Mouse (Mus musculus): ENCODE data around the gene Klk11. TPM values are rescaled to one million over a fixed set of nuclear protein-coding genes. Genes with fewer than 3 reads are reported as not detected.

Gene Klk11
- total RNA-seq (2023), result not detected in 4 replicates

GRCm38 (mm10) chr7:43774364-43774763, at the start of gene Klk11:
TSS of gene Klk11 (plus strand) at chr7:43774604.

GRCm38 (mm10) chr7:43768597-43768996, 5.8 kb upstream of the Klk11 start, which contains the start of gene Klk12:
TSS of gene Klk12 (plus strand) at chr7:43768897.

GRCm38 (mm10) chr7:43780746-43781145, 6.3 kb downstream of the Klk11 start, which contains the start of gene Klk10:
TSS of gene Klk10 (plus strand) at chr7:43781035.

GRCm38 (mm10) chr7:43791591-43791990, 17.2 kb downstream of the Klk11 start, which contains the start of gene Klk9:
TSS of gene Klk9 (plus strand) at chr7:43791891.

GRCm38 (mm10) chr7:43797333-43797769, 22.9 kb downstream of the Klk11 start, which contains the start of gene Klk8:
TSS of gene Klk8 (plus strand) at chr7:43797577.

GRCm38 (mm10) chr7:43810994-43811393, 36.6 kb downstream of the Klk11 start, which contains the start of gene Klk7:
TSS of gene Klk7 (plus strand) at chr7:43811294.

GRCm38 (mm10) chr7:43824199-43824598, 49.8 kb downstream of the Klk11 start, which contains the start of gene Klk6:
TSS of gene Klk6 (plus strand) at chr7:43824499.

Other genes starting within 250 kb of the Klk11 start
- 1.9 to 3.1 TPM (median 2.9 TPM) in 4 replicates for gene Cd33, start 230.2 kb upstream of the Klk11 start, total RNA-seq (2023)
- 2.2 to 3.0 TPM (median 2.9 TPM) in 4 replicates for gene Zfp658, start 212.3 kb upstream of the Klk11 start, total RNA-seq (2023)
- gene Zfp719, start 195.0 kb upstream of the Klk11 start, total RNA-seq (2023), result 9.0 to 13.8 TPM (median 10.3 TPM) in 4 replicates
- gene Zfp819, start 167.4 kb upstream of the Klk11 start, total RNA-seq (2023), result 0.30 to 0.34 TPM in 2 of 4 replicates, not detected in the others
- gene Ceacam18, start 139.9 kb upstream of the Klk11 start, total RNA-seq (2023), result not detected in 4 replicates
- 1.2 to 2.4 TPM (median 1.6 TPM) in 4 replicates for gene Siglece, start 114.4 kb upstream of the Klk11 start, total RNA-seq (2023)
- 4.6 to 7.3 TPM (median 5.8 TPM) in 4 replicates for gene Ctu1, start 102.6 kb upstream of the Klk11 start, total RNA-seq (2023)
- gene Klk14, start 84.2 kb upstream of the Klk11 start, total RNA-seq (2023), result not detected in 4 replicates
- gene Klk13, start 62.0 kb upstream of the Klk11 start, total RNA-seq (2023), result not detected in 4 replicates
- gene Klk12, start 5.7 kb upstream of the Klk11 start, total RNA-seq (2023), result not detected in 4 replicates
- gene Klk10, start 6.4 kb downstream of the Klk11 start, total RNA-seq (2023), result not detected in 4 replicates
- gene Klk9, start 17.3 kb downstream of the Klk11 start, total RNA-seq (2023), result not detected in 4 replicates
- gene Klk8, start 23.0 kb downstream of the Klk11 start, total RNA-seq (2023), result 4.6 to 6.5 TPM (median 6.0 TPM) in 4 replicates
- not detected in 4 replicates for gene Klk7, start 36.7 kb downstream of the Klk11 start, total RNA-seq (2023)
- not detected in 4 replicates for gene Klk6, start 49.9 kb downstream of the Klk11 start, total RNA-seq (2023)
- not detected in 4 replicates for gene Klk5, start 67.4 kb downstream of the Klk11 start, total RNA-seq (2023)
- gene Klk4, start 106.6 kb downstream of the Klk11 start, total RNA-seq (2023), result not detected in 4 replicates
- gene Klk15, start 159.1 kb downstream of the Klk11 start, total RNA-seq (2023), result not detected in 4 replicates
- not detected in 4 replicates for gene Klk1b8, start 176.1 kb downstream of the Klk11 start, total RNA-seq (2023)
- gene Klk1b1, start 192.1 kb downstream of the Klk11 start, total RNA-seq (2023), result not detected in 4 replicates
- gene Klk1b9, start 201.5 kb downstream of the Klk11 start, total RNA-seq (2023), result not detected in 4 replicates
- not detected in 4 replicates for gene Klk1b11, start 221.3 kb downstream of the Klk11 start, total RNA-seq (2023)
- gene Klk1b26, start 237.6 kb downstream of the Klk11 start, total RNA-seq (2023), result not detected in 4 replicates